Mouse (Mus musculus) erythroblast, embryonic 14.5 days (primary cell): ENCODE measurements around the gene Cacna2d1.

Experiments
- GATA1 ChIP-seq: IDR thresholded peaks from 2 replicates; pipeline ENCODE4 v1.6.1; 2012; ENCODE audit warnings: low read length, inconsistent platforms, mixed read lengths
- TAL1 ChIP-seq: IDR thresholded peaks from 3 replicates; pipeline ENCODE4 v1.6.1; 2012; ENCODE audit warnings: low read length, inconsistent platforms, mixed read lengths

GRCm38 (mm10) chr5:16166117-16166867 lies 231.8 kb downstream of the Cacna2d1 start:
- TF ChIP-seq GATA1 (no peak), TAL1 (no peak)
